Mouse (Mus musculus): ENCODE measurements at regions not wholly inside any gene's neighbourhood (a gene's known extent, or its start where the extent isn't known, plus 50 kb on each side); places are given as distances from the start of the nearest gene placed in this dataset.

- Histone ChIP-seq H3K4me3 (replicated peaks) (no peak overlapping the region), H3K9ac (replicated peaks) (no peak overlapping the region), H3K9me3 (replicated peaks) (no peaks in the 10 kb centered on the region), H3K4me1 (peaks cover 29% of the 10 kb centered on the region), H3K27me3 (replicated peaks) (no peaks in the 10 kb centered on the region), H3K27ac (replicated peaks) (no peak overlapping the region), H3K4me2 (no peak overlapping the region), H3K36me3 (no peaks in the 10 kb centered on the region)
- 38% methylated on average over 17 of the region's 17 CpGs for WGBS
- ATAC-seq (ENCODE audit: low FRiP score), result no peak
Measured at GRCm38 (mm10) chr1:190286481-190287145, 116.1 kb upstream of the Prox1 start.

GRCm38 (mm10) chr1:190285636-190286035 is 115.1 kb upstream of the Prox1 start:
- no peak overlapping the region for H3K9ac ChIP-seq (replicated peaks)

GRCm38 (mm10) chr1:190285049-190285448 is 114.5 kb upstream of the Prox1 start:
- no peak overlapping the region for H3K4me3 ChIP-seq (replicated peaks)
- 47% methylated on average over 8 of the region's 8 CpGs for WGBS
- H3K4me1 ChIP-seq, result peaks cover 29% of the 10 kb centered on the region
- no peaks in the 10 kb centered on the region for H3K27me3 ChIP-seq (replicated peaks)
- H3K4me2 ChIP-seq, result no peak overlapping the region
- H3K27ac ChIP-seq (replicated peaks), result no peak overlapping the region
- H3K9ac ChIP-seq (replicated peaks), result no peak overlapping the region
- no peaks in the 10 kb centered on the region for H3K9me3 ChIP-seq (replicated peaks)
- no peak for ATAC-seq (ENCODE audit: low FRiP score)
- H3K36me3 ChIP-seq, result no peaks in the 10 kb centered on the region

More at GRCm38 (mm10) chr1:190285636-190286035, 115.1 kb upstream of the Prox1 start:
- H3K36me3 ChIP-seq, result no peaks in the 10 kb centered on the region
- no peak overlapping the region for H3K4me2 ChIP-seq
- H3K9me3 ChIP-seq (replicated peaks), result no peaks in the 10 kb centered on the region
- no peak for ATAC-seq (ENCODE audit: low FRiP score)
- H3K4me1 ChIP-seq, result peaks cover 29% of the 10 kb centered on the region
- H3K27me3 ChIP-seq (replicated peaks), result no peaks in the 10 kb centered on the region
- 64% methylated on average over 8 of the region's 8 CpGs for WGBS
- no peak overlapping the region for H3K4me3 ChIP-seq (replicated peaks)
- H3K27ac ChIP-seq (replicated peaks), result no peak overlapping the region

GRCm38 (mm10) chr1:190284138-190284537 is 113.6 kb upstream of the Prox1 start:
- Histone ChIP-seq H3K36me3 (no peaks in the 10 kb centered on the region), H3K4me1 (peaks cover 29% of the 10 kb centered on the region), H3K27me3 (replicated peaks) (no peaks in the 10 kb centered on the region), H3K9ac (replicated peaks) (no peak overlapping the region), H3K27ac (replicated peaks) (no peak overlapping the region), H3K4me3 (replicated peaks) (no peak overlapping the region), H3K9me3 (replicated peaks) (no peaks in the 10 kb centered on the region), H3K4me2 (no peak overlapping the region)
- WGBS, result 70% methylated on average over 9 of the region's 9 CpGs
- ATAC-seq (ENCODE audit: low FRiP score), result no peak

GRCm38 (mm10) chr1:190280081-190280858 is 109.8 kb upstream of the Prox1 start:
- peaks cover 14% of the 10 kb centered on the region for H3K4me1 ChIP-seq
- no peak overlapping the region for H3K9ac ChIP-seq (replicated peaks)
- H3K4me2 ChIP-seq, result no peak overlapping the region
- no peaks in the 10 kb centered on the region for H3K36me3 ChIP-seq
- H3K27ac ChIP-seq (replicated peaks), result no peak overlapping the region
- ATAC-seq (ENCODE audit: low FRiP score), result no peak
- H3K27me3 ChIP-seq (replicated peaks), result no peaks in the 10 kb centered on the region
- no peaks in the 10 kb centered on the region for H3K9me3 ChIP-seq (replicated peaks)
- 76% methylated on average over 18 of the region's 18 CpGs for WGBS
- H3K4me3 ChIP-seq (replicated peaks), result no peak overlapping the region

GRCm38 (mm10) chr1:190274911-190275310 is 104.4 kb upstream of the Prox1 start:
- Histone ChIP-seq H3K27ac (replicated peaks) (no peak overlapping the region), H3K4me2 (no peak overlapping the region), H3K27me3 (replicated peaks) (no peaks in the 10 kb centered on the region), H3K9ac (replicated peaks) (no peak overlapping the region), H3K4me1 (no peaks in the 10 kb centered on the region), H3K36me3 (no peaks in the 10 kb centered on the region), H3K9me3 (replicated peaks) (no peaks in the 10 kb centered on the region), H3K4me3 (replicated peaks) (no peak overlapping the region)
- WGBS, result 75% methylated on average over 6 of the region's 6 CpGs
- ATAC-seq (ENCODE audit: low FRiP score), result no peak

- no peak for ATAC-seq (ENCODE audit: low FRiP score)
- Histone ChIP-seq H3K4me2 (no peak overlapping the region), H3K36me3 (no peaks in the 10 kb centered on the region)
Measured at GRCm38 (mm10) chr1:190270784-190271385, 100.4 kb upstream of the Prox1 start.

GRCm38 (mm10) chr1:190269181-190269580 is 98.7 kb upstream of the Prox1 start:
- Histone ChIP-seq H3K4me2 (no peak overlapping the region), H3K27ac (replicated peaks) (no peak overlapping the region), H3K27me3 (replicated peaks) (0 out of 2 replicates have a peak, but pooled peaks cover 3% of the 10 kb centered on the region), H3K36me3 (no peaks in the 10 kb centered on the region), H3K9me3 (replicated peaks) (no peaks in the 10 kb centered on the region), H3K4me3 (replicated peaks) (no peak overlapping the region), H3K9ac (replicated peaks) (no peak overlapping the region), H3K4me1 (no peaks in the 10 kb centered on the region)
- 89% methylated on average over 7 of the region's 7 CpGs for WGBS
- no peak for ATAC-seq (ENCODE audit: low FRiP score)

More at GRCm38 (mm10) chr1:190270784-190271385, 100.4 kb upstream of the Prox1 start:
- H3K9ac ChIP-seq (replicated peaks), result no peak overlapping the region
- H3K27ac ChIP-seq (replicated peaks), result no peak overlapping the region
- 88% methylated on average over 17 of the region's 17 CpGs for WGBS
- H3K4me3 ChIP-seq (replicated peaks), result no peak overlapping the region
- no peaks in the 10 kb centered on the region for H3K9me3 ChIP-seq (replicated peaks)
- H3K4me1 ChIP-seq, result no peaks in the 10 kb centered on the region
- H3K27me3 ChIP-seq (replicated peaks), result no peaks in the 10 kb centered on the region

- Histone ChIP-seq H3K4me2 (no peak overlapping the region), H3K9ac (replicated peaks) (no peak overlapping the region), H3K9me3 (replicated peaks) (no peaks in the 10 kb centered on the region), H3K4me3 (replicated peaks) (no peak overlapping the region), H3K27me3 (replicated peaks) (0 out of 2 replicates have a peak, but pooled peaks cover 3% of the 10 kb centered on the region), H3K4me1 (peaks cover 6% of the 10 kb centered on the region; the same call in 1 of the 2 replicates), H3K36me3 (no peaks in the 10 kb centered on the region), H3K27ac (replicated peaks) (no peak overlapping the region)
- no peak for ATAC-seq (ENCODE audit: low FRiP score)
- 70% methylated on average over 9 of the region's 9 CpGs for WGBS
Measured at GRCm38 (mm10) chr1:190265085-190265780, 94.7 kb upstream of the Prox1 start.

GRCm38 (mm10) chr1:190264501-190264900 is 94.0 kb upstream of the Prox1 start:
- Histone ChIP-seq H3K4me3 (replicated peaks) (no peak overlapping the region), H3K9me3 (replicated peaks) (no peaks in the 10 kb centered on the region), H3K27me3 (replicated peaks) (0 out of 2 replicates have a peak, but pooled peaks cover 3% of the 10 kb centered on the region), H3K4me1 (peaks cover 6% of the 10 kb centered on the region; the same call in 1 of the 2 replicates), H3K9ac (replicated peaks) (no peak overlapping the region), H3K27ac (replicated peaks) (no peak overlapping the region), H3K4me2 (no peak overlapping the region), H3K36me3 (no peaks in the 10 kb centered on the region)
- 67% methylated on average over 8 of the region's 8 CpGs for WGBS
- ATAC-seq (ENCODE audit: low FRiP score), result no peak

GRCm38 (mm10) chr1:190263620-190264019 is 93.1 kb upstream of the Prox1 start:
- Histone ChIP-seq H3K27me3 (replicated peaks) (0 out of 2 replicates have a peak, but pooled peaks cover 3% of the 10 kb centered on the region), H3K4me1 (peaks cover 6% of the 10 kb centered on the region; the same call in 1 of the 2 replicates), H3K4me3 (replicated peaks) (no peak overlapping the region), H3K9ac (replicated peaks) (no peak overlapping the region), H3K9me3 (replicated peaks) (no peaks in the 10 kb centered on the region), H3K27ac (replicated peaks) (no peak overlapping the region), H3K4me2 (no peak overlapping the region), H3K36me3 (no peaks in the 10 kb centered on the region)
- no peak for ATAC-seq (ENCODE audit: low FRiP score)
- 41% methylated on average over 7 of the region's 7 CpGs for WGBS
